Mouse (Mus musculus) ovary, postnatal 10 days (tissue): ENCODE results near the gene Fads1.

Experiments
- DNase-seq: peaks from one replicate; pipeline ENCODE4 v3.0.0; 2022; ENCODE audit warnings: low spot score

The Fads1 gene

DNA sequence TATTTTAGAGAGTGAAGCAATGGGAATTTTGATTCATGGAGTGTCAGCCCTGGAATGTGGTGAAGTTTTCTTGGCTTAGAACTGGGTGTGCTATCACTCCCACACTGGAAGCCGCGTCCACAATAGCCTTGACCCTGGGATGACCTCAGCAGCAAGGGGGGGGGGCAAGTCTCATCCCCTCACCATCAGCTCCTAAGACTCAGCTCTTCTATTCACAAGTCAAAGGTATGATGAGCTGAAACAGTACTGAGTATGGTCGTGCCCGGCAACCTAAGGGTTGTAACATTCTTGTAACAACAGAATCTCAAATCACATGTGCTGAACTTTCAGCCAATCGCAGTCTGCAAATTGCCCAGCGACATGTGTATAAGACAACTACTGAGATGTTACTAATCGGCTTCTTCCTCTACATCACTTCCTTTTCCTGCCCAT lies 5.7 kb upstream of the Fads1 start:
- DNase-seq, result no peak

DNA sequence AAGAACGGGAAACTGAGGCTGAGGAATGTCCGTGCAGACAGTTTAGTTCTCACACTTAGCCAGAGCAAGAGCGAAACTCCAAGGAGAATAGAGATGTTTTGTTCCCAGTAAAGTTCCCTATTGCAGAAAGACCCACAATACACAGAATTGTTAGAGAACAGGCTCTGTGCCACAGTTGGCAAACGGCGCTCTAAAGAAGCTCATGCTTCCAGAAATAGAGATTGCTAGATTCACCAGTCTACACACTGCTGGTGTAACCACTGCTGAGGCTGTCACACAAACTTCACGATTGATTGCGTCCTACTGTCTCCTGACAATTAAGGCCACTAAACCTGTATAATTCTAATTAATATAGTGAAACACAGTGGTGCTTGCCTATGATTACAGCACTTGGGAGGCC lies 1.5 kb upstream of the Fads1 start:
- DNase-seq, result no peak

DNA sequence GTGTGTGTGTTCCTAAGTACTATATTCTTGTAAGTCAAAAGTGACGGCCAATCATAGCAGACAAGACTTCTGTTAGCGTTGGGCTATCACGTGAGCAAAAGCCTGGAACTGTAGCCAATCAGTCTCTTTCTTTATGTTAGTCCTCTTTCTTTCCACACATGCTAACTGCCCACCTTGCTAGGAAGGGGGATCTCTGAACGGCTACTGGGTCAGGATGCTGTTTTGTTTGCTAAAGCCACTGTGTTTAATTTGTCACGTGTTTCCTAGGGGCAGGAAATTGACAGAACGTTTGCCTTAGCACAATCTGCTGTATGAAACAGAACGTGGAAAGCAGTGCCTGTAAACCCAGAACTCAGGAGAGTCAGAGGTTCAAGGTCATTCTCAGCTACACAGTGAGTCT lies 546 bp upstream of the Fads1 start:
- no peak for DNase-seq

DNA sequence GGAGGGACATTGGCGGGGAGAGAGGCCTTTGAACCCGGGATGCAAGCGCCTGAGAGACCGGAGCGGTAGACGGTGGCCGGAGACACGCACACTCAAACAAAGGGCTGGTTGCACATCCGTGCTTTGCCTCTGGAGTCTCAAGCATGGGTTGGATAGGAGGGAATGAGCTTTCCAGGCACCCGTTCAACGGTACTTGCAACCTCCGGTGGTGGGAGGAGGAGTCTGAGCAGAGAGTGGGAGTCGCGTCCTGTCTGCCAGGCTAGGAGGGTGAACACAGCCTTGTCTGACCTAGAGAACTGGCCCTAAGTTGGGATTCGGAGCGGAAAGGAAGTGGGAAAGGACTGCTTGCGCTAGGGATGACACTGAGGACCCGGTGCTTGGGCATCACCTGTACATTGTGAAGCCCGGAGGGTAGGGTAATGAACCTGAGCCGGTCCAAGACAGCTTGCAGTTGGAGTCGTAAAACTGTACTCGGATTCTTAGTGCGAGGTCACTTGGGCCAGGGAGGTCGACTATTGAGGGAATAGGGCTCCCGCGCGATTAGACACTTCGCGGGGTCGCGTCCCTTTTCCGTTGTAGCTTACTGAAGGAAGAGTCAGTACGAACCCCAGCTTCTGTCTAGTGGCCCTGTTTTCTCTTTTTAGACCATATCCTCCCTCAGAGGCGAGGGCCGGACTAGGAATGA lies 753 bp downstream of the Fads1 start:
- DNase-seq, result no peak

DNA sequence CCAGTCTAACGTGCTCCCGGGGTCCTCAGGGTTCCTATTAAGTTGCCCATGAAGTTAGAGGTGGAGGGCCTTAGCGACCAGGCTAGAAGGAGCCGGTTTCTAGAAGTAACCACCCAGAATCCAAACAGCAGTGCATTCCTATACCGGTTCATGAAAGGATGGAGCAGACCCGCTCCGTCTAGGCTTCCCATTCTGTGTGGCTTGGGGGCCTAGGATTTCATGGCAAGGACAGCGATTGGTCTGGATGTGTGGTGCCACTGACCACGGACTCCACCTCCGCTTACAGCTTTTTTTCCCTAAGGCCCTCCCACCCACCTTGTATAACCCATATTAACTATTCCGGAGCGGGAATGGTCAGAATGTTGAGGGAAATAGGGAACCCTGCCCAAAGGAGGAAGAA lies 1.4 kb downstream of the Fads1 start:
- no peak for DNase-seq

DNA sequence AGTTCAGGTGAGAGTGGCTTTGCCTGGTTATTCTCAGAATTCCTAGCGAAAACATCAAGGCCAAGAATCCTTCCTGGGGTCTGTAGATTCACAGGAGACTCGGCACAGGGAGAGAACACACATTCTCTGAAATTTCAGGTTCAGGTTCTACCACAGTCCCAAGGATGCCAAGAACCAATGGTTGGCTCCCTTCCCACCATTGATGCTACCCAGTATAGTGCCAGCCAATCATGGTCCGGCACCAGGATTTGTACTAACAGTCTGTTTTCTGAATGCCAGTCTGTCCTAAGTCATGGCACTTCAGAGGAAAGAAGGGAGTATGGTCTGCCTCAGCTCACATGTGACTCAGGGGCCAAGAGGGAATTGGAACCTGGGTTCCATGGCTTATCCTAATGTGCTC lies 3.2 kb downstream of the Fads1 start:
- no peak for DNase-seq

DNA sequence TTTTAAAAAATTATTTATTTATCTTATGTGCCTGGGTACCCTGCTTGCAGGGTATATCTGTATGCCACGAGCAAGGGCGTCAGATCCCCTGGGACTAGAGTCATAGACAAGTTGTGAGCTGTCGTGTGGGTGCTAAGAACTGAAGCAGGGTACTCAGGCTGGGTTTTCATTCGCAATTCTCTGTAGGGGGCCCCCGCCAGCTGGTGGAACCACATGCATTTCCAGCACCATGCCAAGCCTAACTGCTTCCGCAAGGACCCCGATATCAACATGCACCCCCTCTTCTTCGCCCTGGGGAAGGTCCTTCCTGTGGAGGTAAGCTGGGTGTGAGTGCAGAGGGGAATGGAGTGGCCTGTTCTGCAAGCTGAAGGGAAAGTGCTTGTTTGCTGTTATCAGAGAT lies 3.9 kb downstream of the Fads1 start:
- no peak for DNase-seq

DNA sequence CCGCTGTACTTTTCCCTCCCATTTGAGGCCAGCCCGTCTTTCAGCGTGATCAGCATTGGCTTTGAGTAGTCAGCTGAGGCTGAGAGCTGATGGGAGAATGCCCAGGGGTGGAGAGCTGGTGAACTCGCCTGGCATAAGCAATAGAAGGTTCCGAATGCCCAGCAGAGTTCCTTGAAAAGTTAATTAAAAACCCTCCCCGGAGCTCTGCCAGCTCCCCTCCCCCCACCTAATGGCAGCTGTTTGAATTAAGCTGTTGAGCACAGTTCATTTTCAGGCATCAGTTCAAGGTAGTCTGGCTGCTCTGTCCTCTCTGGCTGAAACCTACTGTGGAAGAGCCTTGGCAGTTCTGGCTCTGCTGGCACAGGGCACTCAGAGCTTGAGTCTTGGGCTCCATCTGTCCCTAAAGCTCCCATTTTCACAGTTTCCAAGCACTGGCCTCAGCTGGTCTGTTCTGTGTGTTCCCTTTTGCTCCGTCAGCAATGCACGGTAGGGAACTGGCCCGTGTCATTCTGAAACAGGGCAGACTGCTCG lies 5.7 kb downstream of the Fads1 start:
- DNase-seq, result no peak

DNA sequence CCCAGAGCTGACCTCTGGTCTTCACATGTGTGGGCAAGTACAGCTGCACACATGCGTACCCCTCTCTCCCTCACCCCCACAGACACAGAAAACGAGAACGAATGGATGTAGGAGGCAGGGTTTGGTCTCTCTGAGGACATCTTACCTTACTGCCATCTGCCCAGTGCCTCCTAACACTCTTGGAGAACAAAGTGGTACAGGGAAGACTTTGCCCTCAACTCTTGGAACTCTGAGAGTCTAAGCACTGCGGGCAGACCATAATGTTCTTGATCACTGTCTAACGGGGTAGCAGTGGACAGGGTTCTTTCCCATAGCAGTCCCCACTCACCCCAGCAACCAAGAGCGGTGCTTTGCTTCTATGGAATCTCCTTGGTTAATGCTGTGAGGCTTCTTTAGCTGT lies 6.3 kb downstream of the Fads1 start:
- no peak for DNase-seq

DNA sequence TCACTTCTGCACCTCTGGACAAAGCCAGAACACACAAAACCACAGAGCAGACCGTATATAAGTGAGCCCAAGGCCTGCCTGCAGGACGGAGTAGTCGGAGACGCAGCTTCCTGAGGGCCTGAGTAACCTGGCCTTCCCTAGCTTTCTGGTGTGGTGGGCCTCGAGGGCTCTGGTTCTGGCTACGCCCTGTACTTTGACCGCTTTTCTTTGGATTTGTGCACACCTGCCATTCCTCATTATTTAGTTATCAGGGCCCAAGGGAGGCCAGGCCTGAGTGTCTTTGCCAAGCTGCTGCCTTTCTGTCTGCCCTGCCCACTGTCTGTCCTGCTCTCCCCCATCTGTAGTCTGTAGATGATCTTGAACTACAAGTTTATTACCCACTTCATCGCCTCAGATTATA lies 7.3 kb downstream of the Fads1 start:
- DNase-seq, result no peak

DNA sequence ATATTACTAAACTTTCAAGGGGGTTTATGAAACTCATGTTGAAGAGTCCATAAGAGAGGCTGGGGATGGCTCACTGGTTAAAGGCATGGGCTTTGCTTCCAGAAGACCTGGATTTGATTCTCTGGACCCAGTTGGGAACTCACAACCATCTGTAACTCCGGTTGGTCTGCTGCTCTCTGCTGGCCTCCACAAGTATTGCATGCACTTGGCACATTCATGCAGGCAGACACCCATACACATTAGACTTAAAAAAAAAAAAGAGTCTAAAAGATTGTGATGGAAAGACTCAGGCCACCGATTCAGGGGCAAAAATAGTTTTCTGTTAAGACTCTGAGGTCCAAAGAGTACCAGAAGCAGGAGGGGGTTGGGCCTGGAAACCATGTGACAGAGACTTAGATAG lies 8.1 kb downstream of the Fads1 start:
- DNase-seq, result peak; percentile 42

DNA sequence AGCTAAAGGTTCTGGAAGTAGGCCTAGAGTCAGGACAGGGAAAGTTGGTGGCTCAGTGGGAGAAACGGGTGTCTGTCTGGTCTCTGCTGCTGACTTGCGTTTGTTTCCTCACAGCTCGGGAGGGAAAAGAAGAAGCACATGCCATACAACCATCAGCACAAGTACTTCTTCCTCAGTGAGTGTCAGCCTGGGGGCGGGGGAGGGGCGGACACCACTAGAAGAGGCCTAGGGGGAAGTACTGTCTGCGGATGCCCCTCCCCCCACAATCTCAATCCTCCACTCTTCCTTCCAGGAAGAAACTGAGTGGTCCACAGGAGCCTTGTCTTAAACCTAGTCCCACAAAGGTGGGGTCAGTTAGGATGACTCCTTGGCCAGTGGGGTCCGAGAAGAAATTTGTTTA lies 8.6 kb downstream of the Fads1 start:
- no peak for DNase-seq

DNA sequence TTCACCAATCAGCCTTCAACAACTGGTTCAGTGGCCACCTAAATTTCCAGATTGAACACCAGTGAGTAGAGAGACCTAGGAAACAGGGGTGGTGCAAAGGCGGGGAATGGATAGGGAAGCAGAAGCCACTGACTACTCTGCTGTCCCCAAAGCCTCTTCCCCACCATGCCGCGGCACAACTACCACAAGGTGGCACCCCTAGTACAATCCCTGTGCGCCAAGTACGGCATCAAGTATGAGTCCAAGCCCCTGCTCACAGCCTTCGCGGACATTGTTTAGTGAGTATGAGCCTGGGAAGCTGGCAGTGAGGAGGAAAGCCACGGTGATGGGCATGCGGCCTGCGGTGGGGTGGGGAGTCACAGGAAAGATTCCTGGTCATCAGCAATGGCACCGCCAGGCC lies 11.6 kb downstream of the Fads1 start:
- DNase-seq, result no peak

DNA sequence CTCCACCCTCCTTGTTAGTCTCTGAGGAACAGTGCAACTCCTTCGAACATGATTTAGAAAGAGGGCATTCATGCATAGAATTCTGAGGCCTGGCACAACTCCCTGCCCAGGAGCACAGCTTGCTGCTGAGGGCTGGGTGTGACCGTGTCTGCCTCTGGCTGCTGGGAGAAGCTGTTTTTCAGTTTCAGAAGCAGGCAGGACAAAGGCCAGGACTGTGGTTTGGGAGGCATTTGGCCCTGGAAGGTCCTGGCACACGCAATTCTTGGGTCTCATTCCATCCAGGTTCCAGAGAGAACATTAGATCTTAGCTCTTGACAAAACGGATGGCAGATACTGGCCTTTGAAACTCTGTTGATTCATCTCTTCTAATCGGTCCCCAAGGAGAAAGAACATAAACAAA lies 12.6 kb downstream of the Fads1 start:
- DNase-seq, result no peak

DNA sequence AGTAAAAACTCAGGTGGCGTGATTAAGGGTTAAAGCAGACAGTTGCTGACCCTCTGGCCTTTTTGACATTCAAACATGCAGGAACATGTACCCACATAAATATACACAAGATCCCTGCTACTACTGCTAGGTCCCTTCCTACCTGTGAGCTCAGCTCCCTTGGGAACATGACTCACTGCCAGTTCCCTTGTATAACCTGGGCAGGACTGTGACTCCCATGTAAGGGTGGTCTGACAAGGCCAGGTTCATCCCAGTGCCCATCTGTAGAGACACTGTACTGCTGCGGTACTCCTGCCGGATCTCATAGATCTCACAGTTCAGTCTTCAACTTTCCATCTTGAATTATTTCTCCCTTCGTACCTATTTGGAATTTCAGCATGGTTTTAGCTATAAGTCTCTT lies 14.4 kb downstream of the Fads1 start:
- no peak for DNase-seq

DNA sequence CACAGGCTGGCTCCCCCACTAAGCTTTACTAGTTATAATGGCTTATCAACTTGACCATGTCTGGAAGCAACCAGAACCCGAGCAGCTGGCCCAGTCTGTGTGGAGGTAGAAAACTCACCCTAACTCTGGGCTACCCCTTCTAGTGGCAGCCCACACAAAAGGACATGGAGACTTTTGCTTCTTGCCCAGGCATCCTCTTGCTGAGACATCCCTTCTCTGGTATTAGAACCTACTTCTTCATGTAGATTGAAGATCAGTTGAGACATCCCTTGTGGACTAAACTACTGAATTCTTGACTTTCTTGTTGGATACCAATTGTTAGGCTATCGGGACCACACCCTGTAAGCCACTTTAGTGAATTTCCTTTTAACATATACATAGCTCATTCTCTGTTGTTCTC lies 15.6 kb downstream of the Fads1 start:
- DNase-seq, result no peak

DNA sequence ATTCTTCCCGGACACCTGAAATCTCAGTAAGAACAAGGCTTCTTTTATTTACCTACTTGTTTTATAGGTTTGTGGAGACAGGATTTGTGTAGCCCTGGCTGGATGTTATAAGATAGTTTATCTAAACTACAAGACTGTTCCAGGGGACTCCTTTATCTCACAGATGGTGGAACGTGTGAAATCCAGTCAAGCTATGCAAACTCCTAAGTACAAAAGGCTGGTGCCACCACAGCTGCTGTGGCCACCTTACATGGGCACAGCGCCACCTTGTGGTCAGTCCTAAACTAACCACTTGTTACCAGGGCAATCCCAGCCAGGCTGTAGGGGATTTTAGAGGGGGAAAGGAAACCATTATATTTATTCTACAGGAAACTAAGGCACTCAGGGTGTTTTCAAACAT lies 16.0 kb downstream of the Fads1 start:
- DNase-seq, result peak; percentile 57

DNA sequence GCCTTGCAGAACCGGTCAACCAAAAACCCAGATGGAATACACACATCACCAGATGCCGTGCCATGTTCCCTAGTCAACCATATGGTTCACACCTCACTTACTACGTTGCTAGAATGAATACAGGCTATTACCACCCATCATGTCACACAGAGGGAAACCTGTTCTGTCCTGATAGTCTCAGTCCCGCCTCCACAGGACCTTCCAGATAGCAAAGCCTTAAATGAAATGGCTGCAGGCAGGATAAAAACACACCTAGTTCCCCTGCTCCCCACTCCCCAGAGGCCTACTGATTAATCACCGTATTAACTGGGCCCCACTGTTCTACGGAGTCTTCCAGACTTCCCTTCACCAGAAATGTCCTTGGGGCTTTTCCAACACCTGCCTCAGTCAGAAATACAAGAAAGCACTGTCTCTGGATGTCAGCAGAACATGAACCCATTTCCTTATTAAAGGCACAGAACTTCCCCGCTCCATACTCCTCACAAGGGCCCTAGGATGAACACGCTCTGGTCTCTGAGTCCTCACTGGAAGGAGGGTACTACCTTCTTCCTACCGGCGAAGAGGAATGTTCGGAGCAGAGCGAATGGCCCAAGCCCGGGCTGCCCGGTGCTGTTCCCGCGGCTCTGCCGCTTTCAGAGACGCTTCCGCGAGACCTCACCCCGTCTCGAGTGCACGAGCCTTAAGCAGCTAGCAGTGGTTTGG lies 20.6 kb downstream of the Fads1 start:
- DNase-seq, result no peak

DNA sequence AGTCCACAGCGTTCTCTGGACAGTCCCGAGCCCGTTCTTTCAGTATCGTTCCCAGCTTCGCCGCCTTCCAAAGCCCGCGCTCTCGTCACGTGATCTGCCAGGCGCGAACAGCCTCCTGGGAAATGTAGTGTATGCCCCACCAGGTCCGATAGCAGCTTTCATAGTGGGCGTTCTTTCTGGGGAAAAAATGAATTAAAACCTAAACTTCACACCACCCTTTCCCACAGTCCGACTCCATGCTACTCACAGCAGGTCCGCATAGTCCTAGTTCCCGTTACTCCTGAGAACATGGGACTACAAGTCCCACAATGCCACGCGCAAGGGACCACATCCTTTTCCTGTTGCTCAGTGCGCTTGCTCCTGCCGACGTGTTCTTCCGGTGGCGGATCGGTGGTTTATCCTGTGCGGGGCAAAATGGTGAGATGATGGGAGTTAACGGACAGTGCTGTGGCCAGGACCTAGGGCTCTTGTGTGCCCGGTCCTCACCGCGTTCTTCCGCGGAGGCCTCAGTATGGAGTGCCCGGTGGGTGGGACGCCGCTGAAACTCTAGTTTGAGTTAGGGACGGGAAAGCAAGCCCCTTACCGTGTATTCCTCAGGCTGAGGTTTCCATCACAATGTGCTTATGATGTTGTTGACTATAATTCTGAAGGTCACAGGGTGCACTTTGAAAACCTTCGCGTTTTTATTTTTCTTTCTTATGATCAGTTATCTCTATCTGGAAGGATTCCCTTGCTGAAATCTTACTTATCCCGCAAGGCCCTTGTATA lies 21.3 kb downstream of the Fads1 start, which contains the start of the genes Tmem258 and Fen1:
Tmem258 (plus strand) TSS at position 167 of the 768 bp plus-strand sequence.
Fen1 (minus strand) TSS at position 322 of the 768 bp plus-strand sequence.
- DNase-seq, result peak; percentile 88

DNA sequence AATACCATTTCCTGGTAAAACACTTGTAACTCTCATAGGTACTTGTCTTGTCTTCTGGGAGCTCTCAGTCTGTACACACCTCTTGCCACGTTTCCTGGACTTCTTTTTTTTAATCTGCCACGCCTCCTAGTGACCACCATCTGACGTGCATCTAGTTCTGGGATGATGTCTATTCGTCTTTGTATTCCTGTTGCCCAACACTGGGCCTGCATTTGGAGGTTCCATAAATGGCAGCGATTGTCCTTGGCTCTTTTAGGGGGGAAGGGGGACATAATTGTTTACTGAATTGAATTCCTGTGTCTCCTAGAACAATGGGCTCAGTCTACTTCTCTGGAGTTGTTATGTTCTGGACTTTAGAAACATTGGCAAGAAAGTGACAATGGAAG lies 21.9 kb downstream of the Fads1 start:
- DNase-seq, result no peak

DNA sequence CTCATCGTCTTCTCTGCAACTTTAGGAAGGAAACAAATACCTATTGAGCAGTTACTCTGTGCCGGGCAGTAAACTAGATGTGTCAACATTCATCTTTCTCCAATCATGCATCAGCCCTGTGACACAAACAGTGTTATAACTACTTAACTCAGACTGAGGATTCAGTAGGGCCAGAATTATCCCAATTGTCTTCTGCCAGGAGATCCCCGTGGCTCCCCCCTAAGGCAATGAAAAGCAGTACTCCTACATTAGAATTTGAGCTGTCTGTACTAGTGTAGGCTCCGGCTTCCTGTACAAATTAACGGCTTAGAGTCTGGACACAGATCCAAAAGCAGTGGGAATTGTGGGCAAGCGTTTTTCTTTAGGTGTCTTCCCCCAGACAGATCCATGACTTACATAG lies 22.4 kb downstream of the Fads1 start:
- no peak for DNase-seq

DNA sequence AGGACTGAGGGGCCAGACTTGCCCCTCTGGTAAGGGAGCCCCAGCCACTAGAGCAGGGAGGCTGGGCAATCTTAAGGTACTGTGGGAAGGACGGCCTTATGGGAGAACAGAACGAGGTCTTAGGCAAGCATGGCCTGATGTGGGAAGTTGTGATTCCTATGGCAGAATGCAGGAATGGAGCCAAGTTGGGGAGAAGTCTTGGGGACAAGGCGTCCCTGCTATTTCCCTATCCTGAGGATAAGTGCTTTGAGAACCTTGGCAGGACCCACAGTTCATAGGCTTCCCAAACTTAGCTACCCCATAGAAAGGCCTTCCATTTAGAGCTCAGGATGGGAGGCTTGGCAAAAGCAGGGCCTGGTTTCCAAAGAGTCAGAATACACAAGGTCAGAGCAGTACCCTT lies 26.2 kb downstream of the Fads1 start:
- no peak for DNase-seq

DNA sequence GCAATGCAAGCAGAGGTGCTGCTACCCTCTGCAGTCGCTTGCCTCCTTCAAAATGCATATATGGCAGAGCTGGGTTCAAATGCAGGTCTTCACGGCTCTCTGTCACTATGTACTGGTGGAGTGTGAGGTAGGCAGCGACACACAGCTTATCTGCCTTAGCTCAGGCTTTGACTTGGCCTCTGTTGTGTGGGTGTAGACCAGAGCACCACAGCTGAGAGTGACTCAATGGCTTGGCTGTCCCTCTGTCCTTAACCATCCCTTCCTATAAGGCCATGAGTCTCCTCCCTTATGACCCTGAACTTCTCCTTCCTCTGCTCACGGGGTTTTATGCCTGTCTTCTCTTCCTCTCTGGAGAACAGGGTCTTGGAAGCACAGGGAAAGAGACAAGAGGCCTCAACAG lies 28.2 kb downstream of the Fads1 start:
- DNase-seq, result no peak
